Mouse (Mus musculus) myocyte (in vitro differentiated cells): ENCODE measurements around the gene Tfr2.

Experiments used
- CEBPB ChIP-seq: IDR thresholded peaks from 2 replicates; pipeline ENCODE4 v1.6.1; 2011; ENCODE audit warnings: mild to moderate bottlenecking, moderate library complexity; ENCODE audit not compliant: poor library complexity, insufficient read depth, severe bottlenecking
- E2F4 ChIP-seq: IDR thresholded peaks from one replicate; pipeline ENCODE4 v1.6.1; 2011; ENCODE audit warnings: mild to moderate bottlenecking, control low read depth, moderate library complexity; ENCODE audit not compliant: insufficient read depth
- MAX ChIP-seq: IDR thresholded peaks from one replicate; pipeline ENCODE4 v1.6.1; 2011; ENCODE audit warnings: low read depth, mild to moderate bottlenecking, control low read depth
- MYOD1 ChIP-seq, 3 experiments: IDR thresholded peaks; one replicate each; pipeline ENCODE4 v1.6.1; 2011; ENCODE audit warnings: control low read depth in 2 of 3, low read depth in 2 of 3, mild to moderate bottlenecking in 2 of 3, moderate library complexity in 1 of 3; ENCODE audit not compliant: insufficient read length in 2 of 3, control insufficient read depth in 1 of 3
- POLR2A ChIP-seq: IDR thresholded peaks from one replicate; pipeline ENCODE4 v1.6.1; 2011; ENCODE audit warnings: low read depth, mild to moderate bottlenecking, control low read depth, moderate library complexity; ENCODE audit not compliant: insufficient read length
- POLR2AphosphoS2 ChIP-seq: IDR thresholded peaks from one replicate; pipeline ENCODE4 v1.6.1; 2011; ENCODE audit warnings: low read depth, control low read depth; ENCODE audit not compliant: insufficient read length
- REST ChIP-seq: IDR thresholded peaks from one replicate; pipeline ENCODE4 v1.6.1; 2011; ENCODE audit warnings: mild to moderate bottlenecking, control low read depth, moderate library complexity; ENCODE audit not compliant: insufficient read depth, insufficient read length
- TCF12 ChIP-seq: IDR thresholded peaks from one replicate; pipeline ENCODE4 v1.6.1; 2011; ENCODE audit warnings: mild to moderate bottlenecking, control low read depth; ENCODE audit not compliant: poor library complexity, insufficient read depth, severe bottlenecking
- TCF3 ChIP-seq: IDR thresholded peaks from one replicate; pipeline ENCODE4 v1.6.1; 2011; ENCODE audit warnings: low read depth, control low read depth; ENCODE audit not compliant: insufficient read length
- USF1 ChIP-seq: IDR thresholded peaks from one replicate; pipeline ENCODE4 v1.6.1; 2011; ENCODE audit warnings: low read depth, mild to moderate bottlenecking, control low read depth, moderate library complexity

DNA sequence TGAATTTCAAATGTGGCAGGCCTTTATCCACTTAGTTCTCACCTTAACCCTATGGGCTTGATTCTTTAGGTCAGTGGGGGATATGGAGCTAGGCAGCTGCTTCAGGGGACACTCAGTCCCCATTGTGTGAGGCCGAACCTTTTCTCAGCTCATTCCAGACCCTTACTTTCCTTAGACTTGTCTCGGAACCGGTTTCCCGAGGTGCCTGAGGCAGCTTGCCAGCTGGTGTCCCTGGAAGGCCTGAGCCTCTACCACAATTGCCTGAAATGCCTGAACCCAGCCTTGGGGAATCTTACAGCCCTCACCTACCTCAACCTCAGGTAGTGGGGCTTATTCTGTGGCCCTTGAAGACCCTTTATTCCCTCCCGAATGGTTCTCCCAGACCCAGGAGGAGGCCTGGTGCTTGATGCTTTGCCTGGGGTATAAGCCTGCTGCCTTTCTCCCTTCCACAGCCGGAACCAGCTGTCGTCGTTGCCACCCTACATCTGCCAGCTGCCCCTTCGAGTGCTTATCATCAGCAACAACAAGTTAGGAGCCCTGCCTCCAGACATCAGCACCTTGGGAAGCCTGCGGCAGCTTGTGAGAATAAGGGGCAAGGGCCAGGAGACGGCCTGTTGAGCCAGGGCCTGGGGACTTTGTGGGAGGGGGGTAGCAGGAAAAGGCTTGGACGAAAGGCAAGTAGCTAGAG is 63.9 kb downstream of the Tfr2 start:
- TF ChIP-seq POLR2AphosphoS2 = no peak
- TF ChIP-seq MAX = no peak
- TF ChIP-seq E2F4 = no peak
- TF ChIP-seq USF1 = no peak
- TF ChIP-seq POLR2A = no peak
- no peak for TF ChIP-seq TCF3
- TF ChIP-seq REST = no peak
- no peak for TF ChIP-seq MYOD1 (IDR thresholded peaks at IDR 0.05; ENCODE audit: control insufficient read depth in 1 of 3, insufficient read length in 2 of 3, low read depth in 2 of 3)
- no peak for TF ChIP-seq TCF12
- TF ChIP-seq CEBPB = no peak
